Mouse (Mus musculus) small intestine, adult 2 months (tissue): ENCODE measurements around the gene Fndc4. TPM values are rescaled to one million over a fixed set of nuclear protein-coding genes. Genes with fewer than 3 reads are reported as not detected.

ENCODE experiments used
- H3K27ac ChIP-seq: fragments of 200-500 bp; 2 replicates; pipeline ENCODE4 v1.5.1; 2012; ENCODE audit warnings: low read depth, low read length, control low read depth, inconsistent platforms; ENCODE audit not compliant: insufficient read depth
- H3K27me3 ChIP-seq: fragments of 200-500 bp; 2 replicates; pipeline ENCODE4 v1.6.1; 2012; ENCODE audit warnings: mild to moderate bottlenecking, moderate library complexity, low read length, inconsistent platforms; ENCODE audit not compliant: control insufficient read depth, insufficient read depth
- H3K36me3 ChIP-seq: fragments of 200-500 bp; 2 replicates; pipeline ENCODE4 v1.6.1; 2012; ENCODE audit warnings: mild to moderate bottlenecking, low read length, control low read depth, inconsistent platforms; ENCODE audit not compliant: control insufficient read depth, insufficient read depth
- H3K4me1 ChIP-seq: fragments of 200-500 bp; 2 replicates; pipeline ENCODE4 v1.6.1; 2012; ENCODE audit warnings: low read length, inconsistent platforms, mixed read lengths; ENCODE audit not compliant: control insufficient read depth, insufficient read depth, insufficient read length
- H3K4me3 ChIP-seq: fragments of 200-500 bp; 2 replicates; pipeline ENCODE4 v1.5.1; 2012; ENCODE audit warnings: low read depth, mild to moderate bottlenecking, control low read depth, inconsistent platforms, low read length, moderate library complexity
- CTCF ChIP-seq: fragments of 200-500 bp; IDR thresholded peaks from 2 replicates; pipeline ENCODE4 v1.5.1; 2012; ENCODE audit warnings: low read depth, mild to moderate bottlenecking, control low read depth, inconsistent platforms, low read length, moderate library complexity, mixed read lengths; ENCODE audit not compliant: insufficient replicate concordance, insufficient read length; ENCODE audit errors: extremely low read depth
- POLR2A ChIP-seq: fragments of 200-500 bp; IDR thresholded peaks from 2 replicates; pipeline ENCODE4 v1.6.1; 2012; ENCODE audit warnings: low read depth, mild to moderate bottlenecking, control low read depth, inconsistent platforms, low read length, moderate library complexity
- whole genome bisulfite sequencing: fragments of 180-500 bp; shearing (Covaris S2); methylation state at CpG from one replicate; pipeline ENCODE4 v1.1.7; 2018; 5-methylcytosine and 5-hydroxymethylcytosine counted together
- polyA plus RNA-seq: library from polyadenylated mRNA; depleted of rRNA; stranded (reverse); fragments of >200 nt; gene quantifications from 2 replicates; pipeline ENCODE4 v1.2.3, GENCODE M21; 2012

Gene Fndc4
- polyA plus RNA-seq, 1 experiment: 1.7 TPM

DNA sequence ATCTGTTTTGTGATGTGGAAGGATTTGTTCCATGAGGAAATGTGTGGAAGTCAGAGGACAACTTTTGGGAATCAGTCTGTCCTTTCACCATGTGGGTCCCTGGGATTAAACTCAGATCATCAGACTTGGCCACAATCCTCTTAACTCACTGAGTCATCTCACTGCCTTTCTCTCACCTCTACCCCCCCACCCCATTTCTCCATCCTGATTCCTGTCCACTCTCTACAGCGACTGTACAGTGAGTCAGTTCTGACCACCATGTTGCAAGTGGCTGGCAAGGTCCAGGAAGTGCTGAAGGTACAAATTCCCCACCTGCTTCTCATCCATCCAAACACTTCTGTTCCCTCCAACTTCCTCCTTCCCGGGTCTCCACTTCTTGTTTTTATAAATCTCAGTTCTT is 2.6 kb upstream of the Fndc4 start:
- Histone ChIP-seq H3K36me3 (no peaks in the 10 kb centered on the region), H3K4me1 (peaks cover 10% of the 10 kb centered on the region), H3K27ac (no peak overlapping the region), H3K27me3 (peaks cover 18% of the 10 kb centered on the region), H3K4me3 (no peak overlapping the region)
- WGBS: 14% methylated on average over 2 of the region's 2 CpGs
- no peak for TF ChIP-seq POLR2A
- TF ChIP-seq CTCF: no peak

DNA sequence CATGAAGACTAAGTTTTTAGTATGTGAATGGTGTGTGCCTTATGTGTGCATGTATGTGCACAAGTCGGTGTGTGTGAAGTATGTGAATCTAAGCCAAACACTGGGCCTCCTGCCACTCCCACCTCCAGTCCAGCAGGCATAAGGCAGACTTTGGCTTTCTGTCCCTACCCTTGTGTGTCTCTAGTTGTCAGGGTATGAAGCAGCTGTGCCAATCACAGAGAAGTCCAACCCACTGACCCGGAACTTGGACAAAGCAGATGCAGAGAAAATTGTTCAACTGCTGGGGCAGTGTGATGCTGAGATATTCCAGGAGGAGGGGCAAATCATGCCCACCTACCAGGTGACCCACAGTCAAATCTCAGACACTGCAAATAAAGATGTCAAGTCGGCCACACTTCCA is 2.1 kb upstream of the Fndc4 start:
- no peak for TF ChIP-seq POLR2A
- no peak for TF ChIP-seq CTCF
- no peak overlapping the region for H3K4me3 ChIP-seq
- peaks cover 10% of the 10 kb centered on the region for H3K4me1 ChIP-seq
- no peak overlapping the region for H3K27ac ChIP-seq
- no peaks in the 10 kb centered on the region for H3K36me3 ChIP-seq
- H3K27me3 ChIP-seq: peaks cover 18% of the 10 kb centered on the region
- WGBS: 36% methylated on average over 3 of the region's 3 CpGs

DNA sequence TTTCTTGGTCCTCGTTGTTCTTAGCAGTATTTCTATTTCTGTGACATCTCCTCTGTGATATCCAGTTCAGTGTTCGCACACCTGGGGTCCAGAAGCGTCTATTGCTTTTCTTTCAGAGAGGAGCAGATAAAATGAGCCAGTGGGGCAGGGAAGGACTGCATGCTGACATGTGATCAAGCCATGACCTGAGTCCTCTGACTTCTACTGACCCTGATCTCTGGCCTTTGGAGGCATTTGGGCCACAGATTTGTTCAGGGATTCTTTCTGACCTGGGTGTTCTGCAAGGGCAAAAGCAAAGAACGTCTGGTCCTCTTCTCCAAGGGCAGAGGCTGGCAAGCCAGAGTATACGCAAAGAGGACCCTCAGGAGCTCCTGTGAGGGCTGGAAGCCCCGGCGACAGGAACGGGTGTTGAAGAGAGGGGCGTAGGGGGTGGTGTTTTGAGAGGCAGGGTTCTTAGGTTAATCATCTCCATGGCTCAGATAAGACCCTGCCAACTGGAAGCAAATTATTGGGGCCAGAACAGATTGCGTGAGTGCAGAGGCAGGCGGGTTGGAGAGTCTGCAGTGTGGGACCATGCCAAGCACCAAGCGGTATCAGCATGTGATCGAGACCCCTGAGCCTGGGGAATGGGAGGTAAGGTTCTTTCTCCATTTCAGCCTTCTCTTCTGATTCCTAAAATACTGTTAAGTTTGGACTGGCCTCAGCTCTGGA is 1.3 kb upstream of the Fndc4 start, which contains the start of gene Gckr:
Gckr (plus strand) TSS at position 397 of the 711 bp plus-strand sequence.
- no peaks in the 10 kb centered on the region for H3K36me3 ChIP-seq
- peaks cover 18% of the 10 kb centered on the region for H3K27me3 ChIP-seq
- peaks cover 10% of the 10 kb centered on the region for H3K4me1 ChIP-seq
- WGBS: 43% methylated on average over 13 of the region's 13 CpGs
- TF ChIP-seq CTCF (no peak), POLR2A (no peak)
- H3K27ac ChIP-seq: no peak within 1 kb of the TSS
- H3K4me3 ChIP-seq: no peak within 1 kb of the TSS

DNA sequence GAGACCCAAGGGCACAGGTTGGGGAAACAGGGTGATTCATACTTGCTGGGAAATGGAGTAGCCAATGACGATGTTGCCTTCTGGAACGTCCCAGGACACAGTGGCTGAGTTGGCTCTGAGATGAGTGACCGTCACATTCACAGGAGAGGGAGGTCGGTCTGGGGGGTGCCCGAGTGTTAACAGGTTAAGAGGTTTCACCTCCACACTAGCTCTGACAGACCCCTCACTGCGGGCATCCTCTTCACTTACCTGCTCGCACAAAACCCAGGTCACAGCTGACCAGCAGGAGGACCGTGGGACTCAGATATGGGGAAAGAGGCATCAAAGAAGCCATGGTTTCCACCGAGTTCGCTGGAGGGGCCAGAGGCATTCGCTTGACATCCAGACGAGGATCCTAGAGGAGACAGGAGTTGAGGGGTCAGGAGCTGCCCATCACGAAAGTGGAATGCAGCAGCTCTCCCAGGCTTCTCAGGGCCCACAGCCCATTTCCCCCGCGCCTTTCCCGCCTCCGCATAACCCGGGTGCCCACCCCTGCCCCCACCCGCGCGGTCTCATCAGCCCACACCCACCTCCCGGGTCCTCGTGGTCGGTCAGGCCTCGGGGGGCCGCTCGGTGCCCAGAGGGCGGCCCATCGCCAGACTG is 795 bp downstream of the Fndc4 start:
- Histone ChIP-seq H3K36me3 (no peaks in the 10 kb centered on the region), H3K27ac (no peak overlapping the region), H3K27me3 (peaks cover 18% of the 10 kb centered on the region), H3K4me3 (peak overlapping the region; percentile 58), H3K4me1 (peaks cover 12% of the 10 kb centered on the region)
- 16% methylated on average over 29 of the region's 29 CpGs for WGBS
- TF ChIP-seq CTCF (no peak), POLR2A (no peak)

DNA sequence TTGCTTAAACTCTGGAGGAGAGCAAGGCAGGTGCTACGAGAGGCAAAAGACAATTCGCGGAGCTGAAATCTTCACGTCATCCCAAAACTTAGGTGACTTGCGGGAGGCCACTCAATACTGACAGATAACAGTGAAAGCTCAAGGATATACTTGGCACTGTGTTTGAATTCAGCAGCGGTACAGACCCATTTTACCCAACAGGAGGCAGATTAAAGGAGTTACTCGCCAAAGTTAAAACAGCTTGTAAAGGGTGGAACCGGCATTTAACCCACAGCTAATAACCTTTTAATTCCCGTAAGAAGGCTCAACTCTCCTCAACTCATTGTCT is 4.6 kb downstream of the Fndc4 start:
- peaks cover 9% of the 10 kb centered on the region for H3K4me1 ChIP-seq
- H3K27me3 ChIP-seq: peaks cover 12% of the 10 kb centered on the region
- under 1% methylated on average over 9 of the region's 9 CpGs for WGBS
- peak overlapping the region; percentile 56; the same call in 1 of the 2 replicates for H3K27ac ChIP-seq
- TF ChIP-seq POLR2A (no peak; the same call in 1 of the 2 replicates), CTCF (no peak)
- peak overlapping the region; percentile 68 for H3K4me3 ChIP-seq
- H3K36me3 ChIP-seq: no peaks in the 10 kb centered on the region

DNA sequence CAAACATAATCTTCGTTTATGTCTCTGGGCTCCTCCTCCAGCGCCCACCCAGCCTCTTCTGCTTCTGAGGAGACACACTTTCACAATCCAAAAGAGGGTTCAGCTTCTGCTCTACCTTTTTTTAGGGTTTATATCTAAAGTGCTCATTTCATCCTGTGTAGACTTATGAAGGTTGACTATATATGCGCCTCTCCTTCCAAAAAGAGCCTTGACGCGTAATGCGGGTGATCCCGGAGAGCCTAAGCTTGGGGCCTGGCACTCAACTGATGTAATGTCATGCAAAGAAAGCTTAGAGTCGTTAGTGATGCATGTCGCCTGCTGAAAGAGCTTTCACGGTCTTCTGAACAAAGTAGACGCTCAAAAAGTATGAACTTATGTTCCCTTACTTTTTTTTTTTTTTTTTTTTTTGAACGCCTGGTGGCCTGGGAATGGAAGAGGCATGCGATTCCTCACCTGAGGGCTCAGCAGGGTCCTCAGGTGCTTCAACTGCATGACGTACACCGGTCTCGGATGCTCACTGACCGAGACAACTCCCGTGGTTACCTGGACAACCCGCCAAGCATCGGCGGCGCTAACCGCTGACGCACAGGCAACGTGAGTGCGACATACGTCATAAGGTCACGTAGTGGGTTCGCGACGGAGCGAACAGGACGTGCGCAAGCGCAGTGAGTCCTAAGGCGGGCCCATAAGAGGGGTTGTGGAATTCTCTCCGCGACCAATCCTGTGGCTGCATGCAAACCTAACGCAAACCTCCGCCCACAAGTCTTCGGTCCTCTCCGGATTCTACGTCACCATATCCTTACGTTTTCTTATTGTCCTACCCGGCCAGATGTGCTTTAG is 5.1 kb downstream of the Fndc4 start, which contains the start of gene Ift172:
Ift172 (minus strand) TSS at position 596 of the 840 bp plus-strand sequence.
- H3K36me3 ChIP-seq: peaks cover 2% of the 10 kb centered on the region; the same call in 1 of the 2 replicates
- WGBS: 2% methylated on average over 45 of the region's 45 CpGs
- peak within 1 kb of the TSS; percentile 68 for H3K4me3 ChIP-seq
- H3K4me1 ChIP-seq: peaks cover 6% of the 10 kb centered on the region
- H3K27ac ChIP-seq: peak within 1 kb of the TSS; percentile 56
- peaks cover 9% of the 10 kb centered on the region for H3K27me3 ChIP-seq
- TF ChIP-seq CTCF (no peak), POLR2A (no peak)
